Mouse (Mus musculus) kidney, embryonic 15.5 days (tissue): ENCODE measurements at regions not wholly inside any gene's neighbourhood (a gene's known extent, or its start where the extent isn't known, plus 50 kb on each side); places are given as distances from the start of the nearest gene placed in this dataset.

Source experiments
- ATAC-seq: fragments of 200-750 bp; cut with Nextera tagmentation; replicated peaks from 2 replicates; pipeline ENCODE4 v1.8.0; 2017; ENCODE audit warnings: moderate TSS enrichment; ENCODE audit not compliant: low FRiP score
- H3K27ac ChIP-seq: fragments of 300-500 bp; sonication (generic); 2 replicates; pipeline ENCODE4 v1.5.1; 2015; ENCODE audit warnings: mild to moderate bottlenecking, inconsistent platforms
- H3K27me3 ChIP-seq: fragments of 300-500 bp; sonication (generic); 2 replicates; pipeline ENCODE4 v1.6.1; 2015; ENCODE audit warnings: inconsistent platforms
- H3K36me3 ChIP-seq: fragments of 300-500 bp; sonication (generic); 2 replicates; pipeline ENCODE4 v1.6.1; 2015; ENCODE audit warnings: inconsistent platforms
- H3K4me1 ChIP-seq: fragments of 300-500 bp; sonication (generic); 2 replicates; pipeline ENCODE4 v1.6.1; 2015; ENCODE audit warnings: inconsistent platforms
- H3K4me2 ChIP-seq: fragments of 300-500 bp; sonication (generic); 2 replicates; pipeline ENCODE4 v1.6.1; 2015; ENCODE audit warnings: moderate library complexity, mild to moderate bottlenecking, inconsistent platforms
- H3K4me3 ChIP-seq: fragments of 300-500 bp; sonication (generic); replicated peaks from 2 replicates; pipeline ENCODE4 v1.5.1; 2015; ENCODE audit warnings: mild to moderate bottlenecking, inconsistent platforms
- H3K9ac ChIP-seq: fragments of 300-500 bp; sonication (generic); 2 replicates; pipeline ENCODE4 v1.6.1; 2015; ENCODE audit warnings: mild to moderate bottlenecking, inconsistent platforms
- H3K9me3 ChIP-seq: fragments of 300-500 bp; sonication (generic); replicated peaks from 2 replicates; pipeline ENCODE4 v1.6.1; 2016; ENCODE audit warnings: inconsistent platforms
- WGBS: fragments of 180-500 bp; shearing (Covaris S2); methylation state at CpG from one replicate; pipeline ENCODE4 v1.1.7; 2015; ENCODE audit warnings: mixed read lengths; 5-methylcytosine and 5-hydroxymethylcytosine counted together

DNA sequence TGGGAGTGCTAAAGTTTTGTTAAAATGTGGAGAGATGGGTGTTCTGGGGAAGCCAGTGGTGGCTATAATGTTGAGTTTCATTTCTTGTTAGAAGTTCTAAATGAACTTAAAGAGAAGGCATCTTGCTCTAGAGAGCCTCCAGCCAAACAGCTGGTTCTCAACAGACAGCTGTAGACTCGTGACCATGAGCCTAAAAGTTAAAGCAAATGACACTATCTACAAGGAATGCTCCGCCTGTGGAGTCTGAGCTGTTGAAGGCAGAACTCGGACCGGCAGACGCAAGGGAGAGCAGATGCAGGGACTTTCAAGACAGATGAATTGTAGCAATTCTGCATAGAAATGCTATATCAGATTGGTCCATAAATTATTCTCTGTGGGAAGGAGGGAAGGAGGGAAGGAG lies 114.1 kb upstream of the Fn1 start:
- WGBS: 51% methylated on average over 5 of the region's 5 CpGs
- Histone ChIP-seq H3K4me3 (no peak overlapping the region), H3K4me2 (no peak overlapping the region), H3K9me3 (no peaks in the 10 kb centered on the region), H3K36me3 (no peaks in the 10 kb centered on the region), H3K9ac (no peak overlapping the region), H3K4me1 (0 out of 2 replicates have a peak, but pooled peaks cover 4% of the 10 kb centered on the region), H3K27me3 (no peaks in the 10 kb centered on the region), H3K27ac (peak overlapping the region; percentile 68; the same call in 1 of the 2 replicates)
- peak; percentile 54; the same call in 1 of the 2 replicates for ATAC-seq

DNA sequence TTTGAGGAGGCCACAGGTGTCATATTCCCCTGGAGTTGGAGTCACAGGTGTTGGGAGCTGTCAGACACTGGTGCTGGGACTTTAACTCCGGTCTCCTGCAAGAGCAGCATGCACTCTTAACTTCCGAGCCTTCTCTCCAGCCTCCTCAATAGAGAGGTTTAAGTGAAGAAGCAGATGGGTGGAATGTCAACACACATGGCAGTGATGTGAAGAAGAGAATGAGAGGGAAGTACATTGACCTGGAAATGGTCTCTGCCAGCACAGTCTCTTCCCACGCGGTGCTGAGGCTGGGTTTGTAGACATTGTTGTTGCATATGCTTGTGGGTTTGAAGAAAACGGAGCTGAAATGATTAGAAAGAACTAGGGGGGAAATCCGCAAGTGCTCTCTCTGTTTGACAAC lies 112.0 kb upstream of the Fn1 start:
- Histone ChIP-seq H3K4me3 (no peak overlapping the region), H3K27ac (no peak overlapping the region), H3K36me3 (no peaks in the 10 kb centered on the region), H3K4me1 (0 out of 2 replicates have a peak, but pooled peaks cover 4% of the 10 kb centered on the region), H3K4me2 (no peak overlapping the region), H3K27me3 (no peaks in the 10 kb centered on the region), H3K9ac (no peak overlapping the region), H3K9me3 (no peaks in the 10 kb centered on the region)
- 75% methylated on average over 6 of the region's 6 CpGs for WGBS
- no peak for ATAC-seq

GRCm38 (mm10) chr1:71763530-71763929 lies 110.5 kb upstream of the Fn1 start:
- H3K4me2 ChIP-seq: no peak overlapping the region
- H3K9me3 ChIP-seq: no peaks in the 10 kb centered on the region
- H3K36me3 ChIP-seq: no peaks in the 10 kb centered on the region
- peak overlapping the region; percentile 32; the same call in 1 of the 2 replicates for H3K27ac ChIP-seq
- no peaks in the 10 kb centered on the region for H3K27me3 ChIP-seq
- H3K9ac ChIP-seq: no peak overlapping the region
- 0 out of 2 replicates have a peak, but pooled peaks cover 4% of the 10 kb centered on the region for H3K4me1 ChIP-seq
- WGBS: 39% methylated on average over 2 of the region's 2 CpGs
- no peak overlapping the region for H3K4me3 ChIP-seq
- ATAC-seq: peak; percentile 58; the same call in 1 of the 2 replicates

DNA sequence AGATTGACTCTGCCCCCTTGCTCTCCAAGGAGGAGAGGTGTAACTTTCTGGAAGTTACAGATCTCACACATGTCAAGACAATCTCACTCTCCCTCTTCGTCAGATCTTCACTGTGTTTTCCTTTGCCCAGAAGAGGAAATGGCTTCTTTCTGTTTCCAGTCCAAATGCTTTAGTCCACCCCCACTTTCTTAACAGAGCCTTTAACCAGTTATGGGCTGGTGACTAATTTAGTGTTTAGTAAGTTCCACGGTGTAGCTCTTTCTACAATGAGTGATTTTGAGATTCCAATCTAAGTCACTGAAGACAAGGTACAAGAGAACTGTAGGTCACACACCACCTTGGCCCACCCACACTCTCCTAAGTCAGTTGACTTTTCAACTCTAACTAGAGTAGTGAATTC lies 107.3 kb upstream of the Fn1 start:
- Histone ChIP-seq H3K4me1 (0 out of 2 replicates have a peak, but pooled peaks cover 4% of the 10 kb centered on the region), H3K9me3 (no peaks in the 10 kb centered on the region), H3K27ac (no peak overlapping the region), H3K36me3 (no peaks in the 10 kb centered on the region), H3K4me3 (no peak overlapping the region), H3K9ac (no peak overlapping the region), H3K27me3 (no peaks in the 10 kb centered on the region), H3K4me2 (no peak overlapping the region)
- no peak for ATAC-seq
- WGBS: 47% methylated on average over 2 of the region's 2 CpGs

- no peak overlapping the region for H3K4me2 ChIP-seq
- no peak for ATAC-seq
- WGBS: 67% methylated on average over 5 of the region's 5 CpGs
Observed at GRCm38 (mm10) chr1:71757236-71757635, 104.2 kb upstream of the Fn1 start.

DNA sequence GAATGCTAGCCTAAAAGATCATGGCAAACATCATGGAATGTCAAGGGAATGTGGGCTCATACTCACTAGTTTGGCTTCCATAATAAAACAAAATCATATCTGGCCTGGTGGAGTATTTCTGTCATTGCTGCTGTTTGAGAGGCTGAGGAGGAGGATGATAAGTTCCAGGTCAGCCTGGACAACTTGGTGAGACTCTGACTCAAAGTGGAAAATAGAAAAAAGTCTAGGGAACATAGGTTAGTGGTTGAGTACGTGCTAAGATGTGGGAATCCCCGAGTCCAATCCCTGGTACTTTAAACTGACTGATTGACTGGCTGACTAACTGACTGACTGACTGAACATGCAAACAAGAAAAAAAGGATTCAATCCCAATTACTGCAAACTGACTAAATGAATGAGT lies 103.2 kb upstream of the Fn1 start:
- no peak overlapping the region for H3K4me3 ChIP-seq
- H3K4me1 ChIP-seq: no peaks in the 10 kb centered on the region
- no peak overlapping the region for H3K9ac ChIP-seq
- no peaks in the 10 kb centered on the region for H3K27me3 ChIP-seq
- no peak overlapping the region for H3K4me2 ChIP-seq
- no peak for ATAC-seq
- WGBS: 89% methylated on average over 2 of the region's 2 CpGs
- H3K36me3 ChIP-seq: no peaks in the 10 kb centered on the region
- H3K9me3 ChIP-seq: no peaks in the 10 kb centered on the region
- no peak overlapping the region for H3K27ac ChIP-seq

More at GRCm38 (mm10) chr1:71757236-71757635, 104.2 kb upstream of the Fn1 start:
- Histone ChIP-seq H3K9ac (no peak overlapping the region), H3K27ac (no peak overlapping the region), H3K4me1 (no peaks in the 10 kb centered on the region), H3K27me3 (no peaks in the 10 kb centered on the region), H3K36me3 (no peaks in the 10 kb centered on the region), H3K9me3 (no peaks in the 10 kb centered on the region), H3K4me3 (no peak overlapping the region)

DNA sequence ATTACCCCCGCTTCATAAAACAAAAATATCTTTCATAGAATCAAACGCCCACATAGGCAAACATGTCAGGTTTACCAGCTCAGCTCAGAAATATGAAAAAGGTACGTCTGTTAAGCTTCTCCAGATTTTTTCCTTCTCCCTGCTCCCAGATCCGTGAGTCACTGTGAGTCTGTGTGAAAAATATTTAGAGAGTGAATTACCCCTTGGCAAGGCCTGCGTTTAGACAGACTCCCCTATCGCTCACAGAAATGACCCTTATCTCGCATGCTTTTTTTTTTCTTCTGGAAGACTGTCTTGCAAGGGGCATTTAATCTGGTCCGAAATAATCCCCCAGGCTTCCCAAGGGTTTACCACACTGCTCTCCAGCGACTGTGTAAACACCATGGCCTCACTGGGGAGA lies 102.4 kb upstream of the Fn1 start:
- no peaks in the 10 kb centered on the region for H3K4me1 ChIP-seq
- 67% methylated on average over 9 of the region's 9 CpGs for WGBS
- ATAC-seq: no peak

DNA sequence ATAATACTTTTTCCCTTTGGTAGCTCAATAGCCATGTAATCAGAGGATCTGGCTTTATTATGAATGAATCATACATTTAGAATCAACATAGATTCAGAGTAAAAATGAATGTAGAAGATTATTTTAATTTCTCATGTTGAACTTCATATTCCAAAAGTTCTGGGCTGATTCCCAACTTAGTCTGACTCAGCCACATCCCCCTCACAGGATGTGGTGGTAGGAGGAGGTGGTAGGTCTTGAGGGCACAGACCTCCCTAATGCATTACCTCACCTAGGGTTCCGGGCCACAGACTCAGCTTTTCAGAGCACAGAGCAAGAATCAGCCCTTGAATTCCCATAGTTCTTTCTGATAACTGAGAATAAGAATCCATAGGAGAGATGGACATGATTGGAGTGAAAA lies 99.4 kb upstream of the Fn1 start:
- ATAC-seq: no peak
- no peak overlapping the region for H3K9ac ChIP-seq
- H3K36me3 ChIP-seq: no peaks in the 10 kb centered on the region
- H3K4me1 ChIP-seq: no peaks in the 10 kb centered on the region
- H3K4me3 ChIP-seq: no peak overlapping the region
- H3K9me3 ChIP-seq: no peaks in the 10 kb centered on the region
- no peak overlapping the region for H3K4me2 ChIP-seq
- 86% methylated on average over 1 of the region's 1 CpGs for WGBS
- H3K27ac ChIP-seq: no peak overlapping the region
- H3K27me3 ChIP-seq: no peaks in the 10 kb centered on the region

More for the DNA sequence above, 102.4 kb upstream of the Fn1 start:
- Histone ChIP-seq H3K9me3 (no peaks in the 10 kb centered on the region), H3K27me3 (no peaks in the 10 kb centered on the region), H3K4me2 (no peak overlapping the region), H3K9ac (no peak overlapping the region), H3K27ac (no peak overlapping the region), H3K4me3 (no peak overlapping the region), H3K36me3 (no peaks in the 10 kb centered on the region)

DNA sequence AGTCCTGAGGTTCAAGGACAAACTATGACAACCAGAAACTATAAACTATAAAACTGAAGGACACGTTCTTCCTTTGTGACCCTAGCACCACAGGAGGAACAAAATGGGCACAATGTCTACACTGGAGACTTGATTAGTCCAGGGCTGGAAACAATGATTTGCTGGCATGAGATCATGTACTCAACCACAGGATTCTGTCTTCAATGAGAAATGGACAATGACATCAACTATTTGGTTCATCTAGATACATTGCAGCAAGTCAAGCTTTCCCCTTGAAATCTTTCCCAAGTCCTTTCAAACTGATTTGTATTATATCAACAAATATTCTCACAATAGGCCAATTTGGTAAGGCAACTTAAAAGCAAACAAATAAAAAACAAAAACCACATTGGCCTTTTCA lies 98.6 kb upstream of the Fn1 start:
- WGBS: 71% methylated on average over 1 of the region's 1 CpGs
- ATAC-seq: no peak
- no peaks in the 10 kb centered on the region for H3K27me3 ChIP-seq
- H3K4me2 ChIP-seq: no peak overlapping the region
- H3K36me3 ChIP-seq: no peaks in the 10 kb centered on the region
- H3K4me3 ChIP-seq: no peak overlapping the region
- no peak overlapping the region for H3K27ac ChIP-seq
- no peaks in the 10 kb centered on the region for H3K9me3 ChIP-seq
- H3K9ac ChIP-seq: no peak overlapping the region
- H3K4me1 ChIP-seq: no peaks in the 10 kb centered on the region

DNA sequence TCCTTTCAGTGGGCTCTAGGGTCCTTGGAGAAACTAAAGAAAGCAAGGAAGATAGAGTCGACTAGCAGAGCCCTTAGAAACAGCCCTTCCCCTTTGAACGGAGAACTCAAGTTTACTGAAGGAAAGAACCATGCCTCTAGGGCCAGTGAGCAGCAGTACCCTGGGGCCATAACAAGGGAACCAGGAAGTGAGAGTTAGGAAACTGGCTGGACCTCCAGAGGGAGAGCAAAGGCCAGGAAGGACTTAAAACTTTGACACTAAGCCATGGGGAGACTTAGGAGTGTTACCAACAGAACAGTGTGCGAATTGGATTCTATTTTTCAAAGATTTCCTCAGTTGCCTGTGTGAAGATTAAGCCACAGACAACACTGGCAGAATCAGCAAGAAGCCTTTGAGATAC lies 82.6 kb upstream of the Fn1 start:
- H3K9ac ChIP-seq: no peak overlapping the region
- no peak overlapping the region for H3K4me2 ChIP-seq
- H3K27me3 ChIP-seq: no peaks in the 10 kb centered on the region
- H3K27ac ChIP-seq: no peak overlapping the region
- H3K4me3 ChIP-seq: no peak overlapping the region
- H3K36me3 ChIP-seq: no peaks in the 10 kb centered on the region
- no peaks in the 10 kb centered on the region for H3K9me3 ChIP-seq
- no peak for ATAC-seq
- WGBS: 76% methylated on average over 3 of the region's 3 CpGs
- peaks cover 6% of the 10 kb centered on the region; the same call in 1 of the 2 replicates for H3K4me1 ChIP-seq

- Histone ChIP-seq H3K27ac (no peak overlapping the region), H3K36me3 (no peaks in the 10 kb centered on the region), H3K9ac (no peak overlapping the region), H3K27me3 (no peaks in the 10 kb centered on the region), H3K4me3 (no peak overlapping the region), H3K4me2 (no peak overlapping the region), H3K4me1 (peaks cover 6% of the 10 kb centered on the region; the same call in 1 of the 2 replicates), H3K9me3 (no peaks in the 10 kb centered on the region)
- no peak for ATAC-seq
Observed at GRCm38 (mm10) chr1:71731623-71732022, 78.6 kb upstream of the Fn1 start.

DNA sequence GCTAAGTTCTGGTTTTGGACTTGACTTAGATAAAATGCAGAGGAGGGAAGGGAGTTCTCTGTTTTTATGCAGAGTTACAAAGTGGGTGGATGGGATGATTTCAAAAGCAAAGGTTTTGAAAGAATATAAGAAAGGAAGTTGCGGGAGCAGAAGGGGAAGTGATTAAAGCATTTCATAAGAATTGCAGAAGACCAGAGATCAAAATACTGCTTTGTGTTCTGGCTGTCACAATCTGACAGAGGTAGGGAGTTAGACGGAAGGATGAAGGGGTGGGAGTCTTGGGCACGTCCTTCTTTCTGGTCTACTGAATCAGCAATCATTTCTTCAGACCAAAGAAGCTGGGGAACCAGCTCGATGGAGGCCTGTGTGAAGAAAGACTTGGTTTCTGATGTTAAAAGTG lies 78.0 kb upstream of the Fn1 start:
- no peak for ATAC-seq

GRCm38 (mm10) chr1:71728852-71729347 lies 75.9 kb upstream of the Fn1 start:
- Histone ChIP-seq H3K9me3 (no peaks in the 10 kb centered on the region), H3K36me3 (no peaks in the 10 kb centered on the region), H3K4me3 (no peak overlapping the region), H3K27ac (no peak overlapping the region), H3K9ac (no peak overlapping the region), H3K4me1 (peaks cover 3% of the 10 kb centered on the region; the same call in 1 of the 2 replicates), H3K4me2 (no peak overlapping the region), H3K27me3 (no peaks in the 10 kb centered on the region)
- no peak for ATAC-seq
- WGBS: 87% methylated on average over 8 of the region's 8 CpGs

More for the DNA sequence above, 78.0 kb upstream of the Fn1 start:
- Histone ChIP-seq H3K36me3 (no peaks in the 10 kb centered on the region), H3K9me3 (no peaks in the 10 kb centered on the region), H3K4me2 (no peak overlapping the region), H3K4me3 (no peak overlapping the region), H3K9ac (no peak overlapping the region), H3K27me3 (no peaks in the 10 kb centered on the region), H3K27ac (no peak overlapping the region), H3K4me1 (peaks cover 6% of the 10 kb centered on the region; the same call in 1 of the 2 replicates)
- 59% methylated on average over 4 of the region's 4 CpGs for WGBS
